Mouse (Mus musculus): ENCODE measurements around the gene Rin3.

Rin3 gene

GRCm38 (mm10) chr12:102302322-102302721 lies 19.5 kb downstream of the Rin3 start:
- no peak for DNase-seq (ENCODE audit: extremely low spot score, low spot score)

- DNase-seq (ENCODE audit: extremely low spot score, low spot score): no peak
Observed at GRCm38 (mm10) chr12:102302831-102303351, 20.0 kb downstream of the Rin3 start.

- no peak for DNase-seq (ENCODE audit: extremely low spot score, low spot score)
Observed at GRCm38 (mm10) chr12:102303867-102304266, 21.0 kb downstream of the Rin3 start.

- DNase-seq (ENCODE audit: extremely low spot score, low spot score): no peak
Observed at GRCm38 (mm10) chr12:102305069-102305836, 22.4 kb downstream of the Rin3 start.

- DNase-seq (ENCODE audit: extremely low spot score, low spot score): no peak
Observed at GRCm38 (mm10) chr12:102308001-102308456, 25.2 kb downstream of the Rin3 start.

- no peak for DNase-seq (ENCODE audit: extremely low spot score, low spot score)
Observed at GRCm38 (mm10) chr12:102308457-102309011, 25.7 kb downstream of the Rin3 start.

- DNase-seq (ENCODE audit: extremely low spot score, low spot score): no peak
Observed at GRCm38 (mm10) chr12:102309099-102309799, 26.4 kb downstream of the Rin3 start.

- DNase-seq (ENCODE audit: extremely low spot score, low spot score): no peak
Observed at GRCm38 (mm10) chr12:102309800-102310195, 26.9 kb downstream of the Rin3 start.

- DNase-seq (ENCODE audit: extremely low spot score, low spot score): no peak
Observed at GRCm38 (mm10) chr12:102310261-102310660, 27.4 kb downstream of the Rin3 start.

GRCm38 (mm10) chr12:102311454-102311853 lies 28.6 kb downstream of the Rin3 start:
- DNase-seq (ENCODE audit: extremely low spot score, low spot score): no peak

- no peak for DNase-seq (ENCODE audit: extremely low spot score, low spot score)
Observed at GRCm38 (mm10) chr12:102319150-102319549, 36.3 kb downstream of the Rin3 start.

GRCm38 (mm10) chr12:102319899-102320298 lies 37.1 kb downstream of the Rin3 start:
- no peak for DNase-seq (ENCODE audit: extremely low spot score, low spot score)

- no peak for DNase-seq (ENCODE audit: extremely low spot score, low spot score)
Observed at GRCm38 (mm10) chr12:102320322-102320721, 37.5 kb downstream of the Rin3 start.

- no peak for DNase-seq (ENCODE audit: extremely low spot score, low spot score)
Observed at GRCm38 (mm10) chr12:102321064-102321728, 38.3 kb downstream of the Rin3 start.

GRCm38 (mm10) chr12:102321855-102322254 lies 39.0 kb downstream of the Rin3 start:
- no peak for DNase-seq (ENCODE audit: extremely low spot score, low spot score)

- DNase-seq (ENCODE audit: extremely low spot score, low spot score): no peak
Observed at GRCm38 (mm10) chr12:102323392-102323791, 40.5 kb downstream of the Rin3 start.

GRCm38 (mm10) chr12:102324156-102324885 lies 41.5 kb downstream of the Rin3 start:
- DNase-seq (ENCODE audit: extremely low spot score, low spot score): no peak

- no peak for DNase-seq (ENCODE audit: extremely low spot score, low spot score)
Observed at GRCm38 (mm10) chr12:102324886-102325220, 42.0 kb downstream of the Rin3 start.

GRCm38 (mm10) chr12:102326753-102327340 lies 44.0 kb downstream of the Rin3 start:
- DNase-seq (ENCODE audit: extremely low spot score, low spot score): no peak

- DNase-seq (ENCODE audit: extremely low spot score, low spot score): no peak
Observed at GRCm38 (mm10) chr12:102327525-102327924, 44.7 kb downstream of the Rin3 start.

GRCm38 (mm10) chr12:102328090-102328489 lies 45.2 kb downstream of the Rin3 start:
- no peak for DNase-seq (ENCODE audit: extremely low spot score, low spot score)

Data from neural tube, embryonic 10.5 days (tissue).